ENCODE assay signal across 8 mouse cellular contexts in the genomic region with DNA sequence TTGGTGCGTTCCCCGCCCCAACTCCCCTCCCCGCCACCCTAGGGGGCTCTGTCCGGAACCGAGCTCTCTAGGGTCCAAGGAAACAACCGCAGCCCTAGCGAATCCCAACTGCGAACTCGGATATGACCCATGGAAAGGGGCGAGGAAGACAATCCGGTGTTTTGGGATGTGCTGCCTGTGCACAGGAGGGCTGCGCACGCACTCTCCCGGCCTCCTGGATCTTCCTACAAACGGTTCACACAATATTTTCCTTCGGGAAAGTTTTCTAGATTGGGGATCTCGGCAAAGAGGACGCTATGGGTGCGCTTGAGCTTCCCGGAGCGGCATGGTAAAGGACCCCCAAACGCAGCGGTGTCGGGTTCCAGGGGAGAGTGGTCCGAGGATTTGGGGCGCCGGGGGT. TPM values are rescaled to one million over a fixed set of nuclear protein-coding genes. Genes with fewer than 3 reads are reported as not detected.
DNase-seq lines count a peak whose midpoint lies in the region; ATAC-seq and TF ChIP-seq lines count a peak whose summit lies in the region.

No protein-coding gene starts in this region.

- H3K4me3 ChIP-seq in kidney, adult 2 months (ENCODE audit: insufficient read depth, low read depth, low read length): peak overlapping the region; percentile 59
- peak overlapping the region; percentile 66 for H3K4me3 ChIP-seq in forebrain, embryonic 12.5 days (replicated peaks)
- peak overlapping the region; percentile 60 for H3K4me3 ChIP-seq in limb, embryonic 11.5 days (ENCODE audit: low read depth, low read length)
- peak overlapping the region; percentile 43 for H3K4me3 ChIP-seq in olfactory bulb, adult 2 months (ENCODE audit: insufficient read depth, low read depth, low read length)

- no peak for TF ChIP-seq POLR2A in kidney, adult 2 months (IDR thresholded peaks at IDR 0.05; ENCODE audit: low read depth, low read length)
- TF ChIP-seq POLR2A in olfactory bulb, adult 2 months (IDR thresholded peaks at IDR 0.05; ENCODE audit: insufficient read depth, low read depth, low read length): no peak

- H3K4me1 ChIP-seq in kidney, adult 2 months (ENCODE audit: control insufficient read depth, insufficient read depth, low read length): no peaks in the 10 kb centered on the region
- H3K4me1 ChIP-seq in forebrain, embryonic 12.5 days: peaks cover 17% of the 10 kb centered on the region
- no peaks in the 10 kb centered on the region for H3K4me1 ChIP-seq in limb, embryonic 11.5 days (ENCODE audit: control insufficient read depth, insufficient read depth, low read length)
- peaks cover 13% of the 10 kb centered on the region for H3K4me1 ChIP-seq in olfactory bulb, adult 2 months (ENCODE audit: control insufficient read depth, insufficient read depth, low read length)

- peak overlapping the region; percentile 83 for H3K4me2 ChIP-seq in forebrain, embryonic 12.5 days
- peak overlapping the region; percentile 70 for H3K4me2 ChIP-seq in limb, embryonic 11.5 days (ENCODE audit: low read depth, severe bottlenecking)

- H3K27ac ChIP-seq in kidney, adult 2 months (ENCODE audit: insufficient read depth, low read depth, low read length): no peak overlapping the region
- H3K27ac ChIP-seq in forebrain, embryonic 12.5 days: no peak overlapping the region
- no peak overlapping the region for H3K27ac ChIP-seq in limb, embryonic 11.5 days (replicated peaks; ENCODE audit: low read depth, low read length)
- H3K27ac ChIP-seq in olfactory bulb, adult 2 months (ENCODE audit: insufficient read depth, low read depth, low read length): no peak overlapping the region

- DNase-seq in kidney, adult 2 months: no peak
- no peak for DNase-seq in kidney, adult 11 months
- peak; percentile 65 for DNase-seq in ZHBTc4 (ENCODE audit: low read depth, low spot score)
- DNase-seq in limb, embryonic 11.5 days (ENCODE audit: low spot score): peak; percentile 54
- DNase-seq in spleen, postnatal 36 days (ENCODE audit: low spot score in 2 of 2): no peak

- ATAC-seq in forebrain, embryonic 12.5 days (ENCODE audit: low FRiP score): no peak
- ATAC-seq in limb, embryonic 11.5 days (ENCODE audit: insufficient number of reproducible peaks, low FRiP score, low TSS enrichment, low read depth): no peak
- ATAC-seq in monocyte, adult 5-6 weeks (replicated peaks; ENCODE audit: insufficient number of reproducible peaks, low FRiP score, low TSS enrichment, poor library complexity, severe bottlenecking): no peak

- TF ChIP-seq CTCF in kidney, adult 2 months (conservative IDR thresholded peaks at IDR 0.05; ENCODE audit: insufficient read depth, insufficient read length, low read depth, low read length): no peak
- TF ChIP-seq CTCF in olfactory bulb, adult 2 months (IDR thresholded peaks at IDR 0.05; ENCODE audit: insufficient read depth, low read depth, low read length): no peak

- 9% methylated on average over 27 of the region's 27 CpGs for WGBS in kidney, adult 2 months
- WGBS in forebrain, embryonic 12.5 days: under 1% methylated on average over 27 of the region's 27 CpGs
- under 1% methylated on average over 27 of the region's 27 CpGs for WGBS in limb, embryonic 11.5 days
- 2% methylated on average over 27 of the region's 27 CpGs for WGBS in olfactory bulb, adult 2 months

- no peaks in the 10 kb centered on the region for H3K36me3 ChIP-seq in kidney, adult 2 months (ENCODE audit: control insufficient read depth, insufficient read depth, low read length)
- H3K36me3 ChIP-seq in forebrain, embryonic 12.5 days (replicated peaks): no peaks in the 10 kb centered on the region
- no peaks in the 10 kb centered on the region for H3K36me3 ChIP-seq in limb, embryonic 11.5 days (ENCODE audit: control insufficient read depth, insufficient read depth, low read length)

- no peaks in the 10 kb centered on the region for H3K9me3 ChIP-seq in forebrain, embryonic 12.5 days
- H3K9me3 ChIP-seq in limb, embryonic 11.5 days (ENCODE audit: control insufficient read depth, low read length): no peaks in the 10 kb centered on the region

- H3K27me3 ChIP-seq in kidney, adult 2 months (replicated peaks; ENCODE audit: control insufficient read depth, insufficient read depth, low read length): no peaks in the 10 kb centered on the region
- H3K27me3 ChIP-seq in forebrain, embryonic 12.5 days: peaks cover 13% of the 10 kb centered on the region
- H3K27me3 ChIP-seq in limb, embryonic 11.5 days (ENCODE audit: control insufficient read depth, insufficient read depth, low read length): peaks cover 15% of the 10 kb centered on the region

- H3K9ac ChIP-seq in forebrain, embryonic 12.5 days: peak overlapping the region; percentile 66
- no peak overlapping the region; the same call in 1 of the 2 replicates for H3K9ac ChIP-seq in limb, embryonic 11.5 days (ENCODE audit: low read length)

RNA-seq across cellular contexts. Expression of a gene that starts 1.0 kb away (rescaled TPM):
- polyA plus RNA-seq in kidney, adult 2 months (2012; rRNA removed): 4.8 and 6.2 TPM in 2 replicates
- 7.2 and 7.8 TPM in 2 replicates for polyA plus RNA-seq in forebrain, embryonic 12.5 days (2016; fragmentation: Nextera tagmentation; extraction: Ambion mirVana)
- 2.7 and 2.9 TPM in 2 replicates for polyA plus RNA-seq in limb, embryonic 11.5 days (2014; fragmentation: Nextera tagmentation; extraction: Ambion mirVana)
- polyA plus RNA-seq in olfactory bulb, adult 2 months (2012; ENCODE audit: insufficient read depth, insufficient read length, low replicate concordance, missing spikeins): not detected in 2 replicates
- total RNA-seq in monocyte, adult 5-6 weeks (2017): 4.7 to 8.2 TPM (median 6.6 TPM) in 3 replicates

RNA-seq across cellular contexts. Expression of a gene that starts 44.5 kb away (rescaled TPM):
- polyA plus RNA-seq in kidney, adult 2 months (2012; rRNA removed): 0.05 TPM in 2 replicates
- not detected in 2 replicates for polyA plus RNA-seq in forebrain, embryonic 12.5 days (2016; fragmentation: Nextera tagmentation; extraction: Ambion mirVana)
- polyA plus RNA-seq in limb, embryonic 11.5 days (2014; fragmentation: Nextera tagmentation; extraction: Ambion mirVana): not detected in 2 replicates
- polyA plus RNA-seq in olfactory bulb, adult 2 months (2012; ENCODE audit: insufficient read depth, insufficient read length, low replicate concordance, missing spikeins): not detected in 2 replicates
- not detected in 3 replicates for total RNA-seq in monocyte, adult 5-6 weeks (2017)

RNA-seq across cellular contexts. Expression of a gene that starts 45.5 kb away (rescaled TPM):
- 0.03 and 0.07 TPM in 2 replicates for polyA plus RNA-seq in kidney, adult 2 months (2012; rRNA removed)
- polyA plus RNA-seq in forebrain, embryonic 12.5 days (2016; fragmentation: Nextera tagmentation; extraction: Ambion mirVana): 0.50 and 0.59 TPM in 2 replicates
- polyA plus RNA-seq in limb, embryonic 11.5 days (2014; fragmentation: Nextera tagmentation; extraction: Ambion mirVana): 0.40 and 0.50 TPM in 2 replicates
- polyA plus RNA-seq in olfactory bulb, adult 2 months (2012; ENCODE audit: insufficient read depth, insufficient read length, low replicate concordance, missing spikeins): not detected in 2 replicates
- total RNA-seq in monocyte, adult 5-6 weeks (2017): not detected in 3 replicates

RNA-seq across cellular contexts. Expression of a gene that starts 59.7 kb away (rescaled TPM):
- polyA plus RNA-seq in kidney, adult 2 months (2012; rRNA removed): 1.9 and 2.3 TPM in 2 replicates
- 1.2 and 1.3 TPM in 2 replicates for polyA plus RNA-seq in forebrain, embryonic 12.5 days (2016; fragmentation: Nextera tagmentation; extraction: Ambion mirVana)
- polyA plus RNA-seq in limb, embryonic 11.5 days (2014; fragmentation: Nextera tagmentation; extraction: Ambion mirVana): 1.2 TPM in 2 replicates
- polyA plus RNA-seq in olfactory bulb, adult 2 months (2012; ENCODE audit: insufficient read depth, insufficient read length, low replicate concordance, missing spikeins): not detected in 2 replicates
- total RNA-seq in monocyte, adult 5-6 weeks (2017): 0.29 to 0.49 TPM in 2 of 3 replicates, not detected in the other

Comparison
In these comparisons a context has a peak if more than half of its experiments do, and no peak if none do; other contexts are left out.
1. DNase-seq: peak in ZHBTc4 (single experiment) and limb, embryonic 11.5 days (single experiment); none in kidney, adult 2 months (single experiment), kidney, adult 11 months (single experiment) and spleen, postnatal 36 days (0 of 2).
2. Peak in every context shown above with its lines, with median percentiles within 50 percentile points of each other: H3K4me3 ChIP-seq.